Mouse (Mus musculus) limb, embryonic 14.5 days (tissue): Measurements from ENCODE around the gene Ctdspl2. TPM values are rescaled to one million over a fixed set of nuclear protein-coding genes. Genes with fewer than 3 reads are reported as not detected.
A peak's percentile ranks its signal among the peaks of the same experiment; 100 is the strongest.
"Not testable (repeated sequence)": the region's sequence is repeated elsewhere in the genome, so short reads cannot be mapped to it uniquely, and the experiment has no call there.

Experiments
- ATAC-seq: fragments of 200-750 bp; cut with Nextera tagmentation; 2 replicates; pipeline ENCODE4 v1.8.0; 2017; ENCODE audit warnings: low read depth, moderate number of reproducible peaks, moderate TSS enrichment; ENCODE audit not compliant: low FRiP score
- DNase-seq: peaks from one replicate; pipeline ENCODE4 v3.0.0-alpha.2; 2015; ENCODE audit warnings: low spot score
- H3K27ac ChIP-seq: fragments of 300-500 bp; sonication (generic); replicated peaks from 2 replicates; pipeline ENCODE4 v1.5.1; 2014; ENCODE audit warnings: low read depth, mild to moderate bottlenecking, low read length, moderate library complexity, mixed read lengths
- H3K27me3 ChIP-seq: fragments of 300-500 bp; sonication (generic); 2 replicates; pipeline ENCODE4 v1.6.1; 2014; ENCODE audit warnings: low read length, mixed read lengths; ENCODE audit not compliant: control insufficient read depth, insufficient read depth
- H3K36me3 ChIP-seq: fragments of 300-500 bp; sonication (generic); 2 replicates; pipeline ENCODE4 v1.6.1; 2014; ENCODE audit warnings: mild to moderate bottlenecking, low read length, moderate library complexity, mixed read lengths; ENCODE audit not compliant: control insufficient read depth, insufficient read depth
- H3K4me1 ChIP-seq: fragments of 300-500 bp; sonication (generic); 2 replicates; pipeline ENCODE4 v1.6.1; 2014; ENCODE audit warnings: antibody characterized with exemption, low read length, mixed read lengths; ENCODE audit not compliant: control insufficient read depth, insufficient read depth
- H3K4me2 ChIP-seq: fragments of 300-500 bp; sonication (generic); replicated peaks from 2 replicates; pipeline ENCODE4 v1.6.1; 2014; ENCODE audit warnings: low read depth, mild to moderate bottlenecking, low read length, moderate library complexity; ENCODE audit not compliant: severe bottlenecking
- H3K4me3 ChIP-seq: fragments of 300-500 bp; sonication (generic); replicated peaks from 2 replicates; pipeline ENCODE4 v1.5.1; 2014; ENCODE audit warnings: low read length
- H3K9ac ChIP-seq: fragments of 300-500 bp; sonication (generic); 2 replicates; pipeline ENCODE4 v1.6.1; 2014; ENCODE audit warnings: mild to moderate bottlenecking, low read depth, low read length, moderate library complexity; ENCODE audit not compliant: severe bottlenecking
- H3K9me3 ChIP-seq: fragments of 300-500 bp; sonication (generic); 2 replicates; pipeline ENCODE4 v1.6.1; 2016; ENCODE audit warnings: low read length; ENCODE audit not compliant: control insufficient read depth
- POLR2A ChIP-seq: fragments of 200-500 bp; IDR thresholded peaks from 2 replicates; pipeline ENCODE4 v1.8.0; 2012; ENCODE audit warnings: inconsistent platforms, mild to moderate bottlenecking, moderate library complexity, borderline replicate concordance; ENCODE audit not compliant: insufficient read depth, insufficient read length; ENCODE audit errors: extremely low read depth
- WGBS: fragments of 180-500 bp; shearing (Covaris S2); extraction: QIAGEN DNeasy Blood & Tissue Kit; methylation state at CpG from one replicate; pipeline ENCODE4 v1.1.7; 2014; 5-methylcytosine and 5-hydroxymethylcytosine counted together
- polyA plus RNA-seq, 2 experiments: library from polyadenylated mRNA; depleted of rRNA in 1 of 2; stranded (reverse) in 1 of 2; unstranded in 1 of 2; fragments of >200 nt; fragmentation: Nextera tagmentation in 1 of 2; extraction: Ambion mirVana in 1 of 2; gene quantifications; 2 replicates each; pipeline versions ENCODE4 v1.2.1 to v1.2.3; 2012 to 2014

Ctdspl2 gene
- 30.0 and 33.0 TPM in 2 replicates for polyA plus RNA-seq (2012; rRNA removed)
- polyA plus RNA-seq (2014; fragmentation: Nextera tagmentation; extraction: Ambion mirVana) = 51.2 and 61.9 TPM in 2 replicates

GRCm38 (mm10) chr2:121955765-121956223 lies at the start of gene Ctdspl2, which contains the start of gene Mageb3:
Ctdspl2 (plus strand) TSS chr2:121956001.
Mageb3 (minus strand) TSS chr2:121956092.
- H3K4me1 ChIP-seq = peaks cover 22% of the 10 kb centered on the region
- peak within 1 kb of the TSS; percentile 73 for H3K4me2 ChIP-seq
- 0% methylated on average over 37 of the region's 48 CpGs for WGBS
- no peaks in the 10 kb centered on the region for H3K27me3 ChIP-seq
- H3K36me3 ChIP-seq = peaks cover 9% of the 10 kb centered on the region
- peak within 1 kb of the TSS; percentile 91 for H3K4me3 ChIP-seq
- H3K9ac ChIP-seq = peak within 1 kb of the TSS; percentile 90
- peak within 1 kb of the TSS; percentile 94 for H3K27ac ChIP-seq
- DNase-seq (peak; percentile 99), ATAC-seq (peak; percentile 95)
- no peaks in the 10 kb centered on the region for H3K9me3 ChIP-seq
- TF ChIP-seq POLR2A = peak; percentile 78; the same call in 1 of the 2 replicates

GRCm38 (mm10) chr2:121909975-121910374 lies 45.8 kb upstream of the Ctdspl2 start:
- WGBS = 75% methylated on average over 3 of the region's 3 CpGs
- peaks cover 51% of the 10 kb centered on the region for H3K36me3 ChIP-seq
- H3K4me2 ChIP-seq = no peak overlapping the region
- H3K27me3 ChIP-seq = no peaks in the 10 kb centered on the region
- no peak for DNase-seq
- no peaks in the 10 kb centered on the region for H3K4me1 ChIP-seq
- H3K4me3 ChIP-seq = no peak overlapping the region
- no peak for ATAC-seq
- no peak overlapping the region for H3K9ac ChIP-seq
- H3K9me3 ChIP-seq = no peaks in the 10 kb centered on the region
- no peak overlapping the region for H3K27ac ChIP-seq
- TF ChIP-seq POLR2A = no peak

GRCm38 (mm10) chr2:121916047-121916970 lies 39.5 kb upstream of the Ctdspl2 start:
- H3K4me3 ChIP-seq = no peak overlapping the region
- WGBS = 86% methylated on average over 5 of the region's 5 CpGs

GRCm38 (mm10) chr2:121937624-121938023 lies 18.2 kb upstream of the Ctdspl2 start:
- not testable (repeated sequence) for H3K4me2 ChIP-seq, H3K4me1 ChIP-seq, H3K27ac ChIP-seq, H3K9me3 ChIP-seq, H3K4me3 ChIP-seq, H3K9ac ChIP-seq, ATAC-seq, DNase-seq, H3K27me3 ChIP-seq
- peaks cover 14% of the 10 kb centered on the region for H3K36me3 ChIP-seq
- 78% methylated on average over 2 of the region's 2 CpGs for WGBS

More at GRCm38 (mm10) chr2:121916047-121916970, 39.5 kb upstream of the Ctdspl2 start:
- ATAC-seq = no peak
- Histone ChIP-seq H3K27ac (no peak overlapping the region), H3K27me3 (no peaks in the 10 kb centered on the region), H3K9me3 (no peaks in the 10 kb centered on the region), H3K36me3 (peaks cover 33% of the 10 kb centered on the region), H3K9ac (no peak overlapping the region), H3K4me1 (no peaks in the 10 kb centered on the region), H3K4me2 (no peak overlapping the region)
- peak; percentile 43 for DNase-seq
- no peak for TF ChIP-seq POLR2A

GRCm38 (mm10) chr2:121943364-121943763 lies 12.4 kb upstream of the Ctdspl2 start:
- H3K36me3 ChIP-seq = no peaks in the 10 kb centered on the region
- H3K9me3 ChIP-seq = no peaks in the 10 kb centered on the region
- H3K9ac ChIP-seq = no peak overlapping the region
- DNase-seq = no peak
- 77% methylated on average over 3 of the region's 3 CpGs for WGBS
- no peak overlapping the region for H3K27ac ChIP-seq
- no peaks in the 10 kb centered on the region for H3K4me1 ChIP-seq
- TF ChIP-seq POLR2A = no peak
- H3K27me3 ChIP-seq = no peaks in the 10 kb centered on the region
- ATAC-seq = no peak
- no peak overlapping the region for H3K4me2 ChIP-seq
- no peak overlapping the region for H3K4me3 ChIP-seq
